Mouse (Mus musculus) hindlimb bud, embryonic 11.5 days (tissue): ENCODE results near the gene Tgfbr3.
A peak's percentile ranks its signal among the peaks of the same experiment; 100 is the strongest.

Experiments
- DNase-seq: peaks from one replicate; pipeline ENCODE4 v3.0.0-alpha.2; 2012; ENCODE audit warnings: low read depth, low spot score; ENCODE audit errors: extremely low spot score

Gene Tgfbr3

DNA sequence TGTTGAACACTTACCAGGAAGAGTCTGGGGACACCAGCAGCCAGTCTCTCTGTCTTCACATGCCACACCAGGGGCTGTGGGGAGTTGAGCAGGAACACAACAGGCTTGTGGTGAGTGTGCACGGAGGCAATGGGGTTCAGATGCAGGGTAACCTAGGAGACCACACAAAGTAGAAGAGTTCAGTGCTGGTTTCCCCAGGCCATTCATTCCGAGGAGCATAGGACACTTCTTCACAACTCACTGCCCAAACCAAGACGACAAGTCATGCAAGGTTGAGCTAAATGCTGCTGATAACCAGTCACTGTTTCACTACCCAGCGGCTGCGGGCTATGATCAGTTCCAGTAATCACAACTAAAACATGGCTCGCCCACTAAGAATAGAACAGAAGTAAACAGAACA, 111.6 kb downstream of the Tgfbr3 start:
- no peak for DNase-seq

DNA sequence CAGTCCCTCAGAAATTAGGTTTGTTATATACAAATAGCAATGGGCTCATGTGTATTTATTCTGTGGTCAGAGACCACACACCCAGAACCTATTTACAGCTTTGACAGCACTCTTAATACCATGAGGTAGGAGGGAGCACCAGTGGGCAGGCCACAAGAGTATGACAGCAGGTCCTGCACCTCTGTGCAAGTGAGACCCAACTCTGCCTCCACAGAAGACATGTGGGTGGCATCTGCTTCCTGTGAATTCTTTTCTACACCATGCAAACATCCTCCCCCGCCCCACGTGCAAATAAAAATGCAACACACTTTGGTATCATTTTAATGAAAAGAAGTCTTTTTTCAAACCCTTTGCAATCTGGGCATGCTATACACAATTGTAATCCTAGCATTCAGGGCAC, 112.2 kb downstream of the Tgfbr3 start:
- no peak for DNase-seq

DNA sequence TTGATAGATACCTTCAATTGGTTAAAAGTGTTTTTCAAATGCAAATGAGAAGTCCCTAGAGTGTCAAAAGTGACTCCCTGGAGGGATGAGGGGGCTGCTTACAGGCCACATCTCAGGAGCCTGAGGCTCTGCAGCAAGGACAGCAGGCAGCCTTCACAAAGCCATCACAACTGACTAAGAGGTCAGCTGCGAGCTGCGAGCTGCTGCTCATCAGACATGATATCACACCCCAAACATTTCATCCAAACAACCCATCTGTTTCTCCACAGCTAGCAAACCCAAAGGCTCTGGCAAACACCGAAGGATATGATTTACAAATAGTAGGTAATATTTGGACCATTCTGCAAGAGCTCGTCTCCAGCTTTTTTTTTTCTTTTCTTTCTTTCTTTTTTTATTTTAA, 112.6 kb downstream of the Tgfbr3 start:
- no peak for DNase-seq

DNA sequence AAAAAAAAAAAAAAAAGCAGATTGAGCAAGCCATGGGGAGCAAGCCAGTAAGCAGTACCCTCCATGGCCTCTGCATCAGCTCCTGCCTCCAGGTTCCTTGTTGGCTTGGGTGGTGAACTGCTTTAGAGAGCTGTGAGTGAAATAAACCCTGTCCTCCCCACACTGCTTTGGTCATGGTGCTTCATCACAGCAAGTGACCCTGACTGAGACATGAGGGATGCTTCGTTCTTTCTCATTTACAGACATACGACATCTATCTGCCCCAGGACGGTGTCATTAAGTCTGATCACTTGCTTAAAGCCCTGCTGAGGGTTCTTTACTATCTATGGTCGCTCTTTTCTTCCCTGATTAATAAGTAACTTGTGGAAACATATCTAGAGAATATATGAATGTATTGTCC, 113.2 kb downstream of the Tgfbr3 start:
- no peak for DNase-seq

DNA sequence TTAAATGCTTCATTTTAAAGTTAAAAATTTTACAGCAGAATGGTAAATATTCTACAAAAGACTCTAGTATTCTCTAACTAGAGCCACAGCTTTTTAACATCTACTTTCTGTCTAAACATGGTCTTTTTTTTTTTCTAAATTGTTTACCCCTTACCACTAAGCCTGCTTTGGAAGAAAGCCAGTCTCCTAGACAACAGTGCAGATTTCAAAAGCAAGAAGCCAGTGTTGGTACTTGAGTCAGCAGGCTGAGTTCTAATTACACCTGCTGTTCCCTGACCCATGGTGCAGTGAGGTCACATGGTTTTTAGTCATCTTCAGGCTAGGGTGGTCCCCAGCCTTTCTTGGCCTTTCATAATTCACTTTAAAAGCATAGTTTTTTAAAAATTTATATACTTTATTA, 115.2 kb downstream of the Tgfbr3 start:
- no peak for DNase-seq

DNA sequence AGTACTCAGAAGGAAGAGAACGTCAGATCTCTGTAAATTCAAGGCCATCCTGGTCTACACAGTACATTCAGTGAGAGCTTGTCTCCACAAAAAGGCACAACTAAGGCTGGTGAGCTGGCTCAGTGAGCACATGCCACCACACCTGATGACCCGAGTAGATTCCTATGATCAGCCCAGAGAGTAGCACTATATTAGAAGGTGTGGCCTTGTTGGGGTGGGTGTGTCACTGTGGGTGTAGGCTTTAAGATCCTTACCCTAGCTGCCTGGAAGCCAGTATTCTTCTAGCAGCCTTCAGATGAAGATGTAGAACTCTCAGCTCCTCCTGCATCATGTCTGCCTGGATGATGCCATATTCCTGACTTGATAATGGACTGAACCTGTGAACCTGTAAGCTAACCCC, 115.9 kb downstream of the Tgfbr3 start:
- DNase-seq, result no peak

DNA sequence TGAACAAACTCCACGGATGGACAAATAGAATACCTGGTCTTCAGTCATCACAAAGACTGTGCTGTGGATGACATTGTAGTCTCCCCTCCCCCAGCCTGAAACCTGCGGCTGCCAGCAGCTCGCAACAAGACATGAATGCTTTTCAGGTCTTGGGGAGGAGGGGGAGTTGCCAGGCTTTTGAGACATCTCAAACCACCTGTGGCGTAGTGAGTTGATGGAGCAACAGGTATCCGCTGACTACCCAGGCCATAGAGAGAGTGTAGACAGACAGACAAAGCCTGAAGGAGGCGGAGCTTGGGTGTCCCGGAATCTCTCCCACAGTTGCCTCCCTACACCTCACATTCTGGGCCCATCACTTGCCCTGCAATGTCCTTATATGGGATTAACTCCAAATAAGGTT, 117.6 kb downstream of the Tgfbr3 start:
- no peak for DNase-seq

DNA sequence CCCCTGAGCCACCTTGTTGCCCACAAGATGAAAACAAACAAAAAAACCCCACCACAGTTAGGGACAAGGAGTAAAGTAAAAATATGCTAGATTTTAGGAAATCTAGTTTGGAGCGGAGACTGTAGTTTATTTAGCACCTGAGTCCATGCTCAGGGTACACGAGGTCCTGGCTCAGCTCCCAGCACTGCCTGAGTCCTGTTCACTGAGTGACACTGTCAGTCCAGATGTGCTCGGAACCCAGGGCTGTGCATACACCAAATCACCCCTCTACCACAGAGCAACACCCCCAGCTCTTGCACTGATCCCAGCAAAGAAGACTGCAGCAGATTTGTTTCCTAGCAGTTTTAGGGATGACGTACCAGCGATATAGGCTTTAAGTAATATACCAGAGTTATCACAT, 119.6 kb downstream of the Tgfbr3 start:
- DNase-seq, result no peak

DNA sequence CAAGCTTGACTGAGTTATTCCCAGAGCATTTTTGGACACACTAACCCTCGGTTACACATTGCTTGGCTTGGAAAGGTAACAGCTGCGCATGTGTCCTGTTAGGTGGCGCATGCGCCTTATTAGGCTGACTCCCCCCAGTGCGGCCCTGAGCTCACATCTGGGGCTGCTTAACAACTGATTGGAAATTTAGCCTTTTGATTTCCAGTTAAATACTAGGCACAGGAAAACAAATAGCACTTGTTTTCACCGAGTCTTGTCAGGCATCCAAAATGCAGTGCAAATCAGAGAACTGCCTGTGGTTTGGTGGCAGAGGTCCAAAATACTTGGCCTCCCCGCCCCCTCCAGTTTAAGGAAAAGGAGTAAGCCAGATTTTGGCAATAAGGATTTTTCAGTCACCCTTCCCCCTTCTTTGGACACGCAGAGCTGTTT, 121.5 kb downstream of the Tgfbr3 start:
- DNase-seq, result peak; percentile 42

DNA sequence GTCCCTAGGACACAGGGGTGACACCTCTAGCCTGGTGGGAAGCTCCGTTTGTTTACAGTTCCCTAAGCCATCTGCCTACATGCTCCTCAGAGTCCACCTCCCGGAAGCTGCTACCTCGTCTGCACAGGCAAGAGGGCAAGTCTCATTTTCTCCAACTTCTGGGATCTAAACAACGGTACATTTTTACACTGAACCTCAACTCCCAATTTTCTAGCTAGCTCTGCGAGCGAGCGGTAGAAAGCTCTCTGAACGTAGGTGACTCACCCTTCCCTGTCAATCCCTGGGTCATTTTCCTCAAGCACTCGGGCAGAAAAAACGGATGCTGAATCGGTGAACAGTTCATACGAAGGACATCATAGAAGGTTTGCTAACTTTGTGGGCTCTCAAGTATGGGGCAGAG, 122.1 kb downstream of the Tgfbr3 start:
- DNase-seq, result no peak

DNA sequence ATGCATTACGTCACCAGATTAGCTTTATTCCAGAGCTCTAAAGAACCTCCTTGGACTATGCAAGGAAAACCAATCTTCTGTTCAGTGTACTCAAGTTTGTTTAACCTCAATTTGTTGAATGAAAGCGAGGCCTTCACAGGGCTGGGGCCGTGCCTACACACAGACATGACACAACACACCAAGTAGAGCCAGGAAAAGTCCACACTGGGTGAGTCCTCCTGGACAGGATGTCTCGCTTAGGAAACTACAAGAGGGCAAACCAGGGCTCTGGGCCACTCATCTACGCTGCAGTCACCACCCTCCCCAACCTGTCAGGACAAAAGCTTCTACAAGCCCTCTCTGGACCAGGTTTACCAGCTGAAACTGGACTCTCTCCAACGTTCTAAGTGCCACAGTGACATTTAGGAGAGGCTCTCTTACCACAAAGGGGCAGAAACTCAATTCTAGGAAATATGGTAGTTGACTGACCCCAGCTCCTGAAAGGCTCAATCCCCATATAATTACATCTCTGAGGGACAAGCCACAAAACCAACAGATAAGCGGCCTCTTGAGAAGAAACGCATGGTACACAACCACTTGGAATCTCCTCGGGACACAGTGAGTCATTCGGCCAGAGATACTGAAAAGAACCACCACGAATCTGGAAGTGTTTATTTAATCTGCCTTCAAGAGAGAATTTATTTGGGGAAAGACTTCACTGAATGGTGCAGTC, 122.6 kb downstream of the Tgfbr3 start:
- no peak for DNase-seq

DNA sequence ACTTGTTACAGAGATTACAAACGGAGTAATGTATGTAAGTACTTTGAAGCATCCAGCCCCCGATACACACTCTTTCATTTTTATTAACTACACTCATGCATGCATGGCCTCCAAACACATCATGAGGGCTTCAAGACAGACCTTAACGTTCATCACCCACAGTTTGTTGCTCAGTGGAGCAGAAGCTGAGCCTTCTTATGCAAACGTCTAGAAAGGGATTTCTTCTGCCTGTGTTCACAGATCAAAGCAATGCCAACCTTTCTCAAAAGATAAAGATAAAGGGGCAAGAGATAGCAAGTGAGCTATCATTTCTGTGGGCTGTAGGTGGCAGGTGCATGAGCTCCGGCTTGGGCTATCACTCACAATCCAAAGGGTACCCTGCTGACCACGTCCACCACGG, 123.7 kb downstream of the Tgfbr3 start:
- no peak for DNase-seq

DNA sequence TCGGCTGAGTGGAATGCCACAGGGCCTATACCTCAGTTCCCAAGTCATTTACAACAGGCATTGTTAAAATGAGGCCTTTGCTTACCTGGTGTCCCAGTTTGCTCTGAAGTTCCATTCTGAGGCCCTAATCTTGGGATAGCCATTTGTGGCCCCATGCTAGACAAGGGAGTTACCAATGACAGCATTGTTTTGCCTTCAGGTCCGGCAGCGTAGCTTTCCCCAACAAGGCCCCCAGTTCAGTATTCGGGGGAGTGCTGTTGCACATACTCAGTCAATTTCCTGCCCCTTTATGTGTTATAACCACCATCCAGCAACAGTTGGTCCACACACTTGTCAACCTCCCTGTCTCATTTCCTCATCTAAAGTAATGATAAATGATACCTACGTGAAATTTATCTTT, 124.2 kb downstream of the Tgfbr3 start:
- no peak for DNase-seq

DNA sequence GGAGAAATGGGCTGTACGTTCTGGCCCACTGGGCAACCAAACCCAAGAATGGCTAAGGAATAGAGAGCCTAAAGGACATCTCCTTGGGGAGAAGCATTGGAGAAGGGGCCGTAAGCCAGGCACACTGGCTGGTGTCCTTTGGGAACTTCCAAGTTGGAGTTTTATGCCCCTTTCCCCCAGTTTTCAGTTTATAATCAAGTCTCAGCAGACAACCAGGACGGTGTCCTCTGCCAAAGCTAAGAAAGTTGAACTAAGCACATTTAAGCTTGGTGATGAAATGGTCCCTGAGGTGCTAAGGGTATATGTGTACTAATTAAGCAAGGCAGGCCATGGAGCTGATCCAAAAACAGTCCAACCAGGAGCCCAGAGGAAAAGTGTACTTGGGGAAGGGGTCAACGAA, 124.6 kb downstream of the Tgfbr3 start:
- no peak for DNase-seq

DNA sequence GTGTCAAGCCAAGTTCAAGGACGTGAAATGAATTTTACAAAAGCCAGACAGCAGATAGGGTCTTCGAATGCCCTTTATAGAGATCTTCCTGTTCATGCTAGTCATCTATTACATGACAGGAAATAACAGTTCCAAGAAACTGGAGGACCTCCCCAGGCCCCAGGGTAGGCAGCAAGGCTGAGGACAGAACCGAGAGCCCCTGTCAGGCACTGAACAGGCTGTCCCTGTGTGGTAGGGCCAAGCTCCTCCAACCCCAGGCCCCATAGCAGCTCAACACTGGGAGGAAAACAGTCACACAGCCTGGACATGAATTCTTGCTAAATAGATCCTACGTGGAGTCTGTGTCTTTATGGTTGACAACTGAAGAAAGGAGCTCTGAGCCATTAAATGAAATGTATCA, 125.3 kb downstream of the Tgfbr3 start:
- DNase-seq, result no peak

DNA sequence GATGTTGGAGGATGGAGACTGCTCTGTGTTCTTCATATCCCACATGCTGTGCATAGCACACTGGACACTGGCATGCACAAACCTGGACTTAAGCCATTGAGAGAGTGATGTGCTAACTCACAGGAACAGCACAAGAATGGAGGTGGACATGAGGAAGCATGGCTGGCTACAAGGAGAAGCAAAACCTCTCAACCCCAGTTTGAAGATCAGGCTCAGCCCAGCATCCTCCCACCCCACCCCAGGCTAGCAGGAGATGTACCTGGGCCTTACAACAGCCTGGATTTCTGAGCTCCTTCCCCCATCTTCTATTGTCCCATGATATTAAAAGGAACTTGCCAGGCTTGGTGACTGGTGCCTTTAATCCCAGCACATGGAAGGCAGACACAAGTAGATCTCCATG, 126.1 kb downstream of the Tgfbr3 start:
- DNase-seq, result no peak

DNA sequence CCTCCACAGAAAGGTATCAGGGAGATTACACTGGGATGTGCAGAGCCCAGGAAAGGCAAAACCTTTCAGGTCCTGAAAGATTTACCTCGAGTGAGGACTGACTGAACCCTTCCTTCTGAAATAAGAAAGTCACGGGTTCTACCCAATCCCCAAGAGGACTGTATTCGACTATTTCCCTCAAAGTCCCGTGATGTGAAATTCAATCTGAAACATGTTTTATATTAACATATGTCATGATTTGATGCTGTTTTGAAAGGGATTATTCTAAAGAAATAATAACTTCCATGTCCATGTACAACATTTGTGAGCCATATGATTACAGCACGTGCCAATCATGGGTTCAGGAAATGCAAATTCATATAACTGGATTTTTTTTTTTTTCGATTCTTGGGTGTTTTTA, 126.6 kb downstream of the Tgfbr3 start:
- DNase-seq, result no peak

DNA sequence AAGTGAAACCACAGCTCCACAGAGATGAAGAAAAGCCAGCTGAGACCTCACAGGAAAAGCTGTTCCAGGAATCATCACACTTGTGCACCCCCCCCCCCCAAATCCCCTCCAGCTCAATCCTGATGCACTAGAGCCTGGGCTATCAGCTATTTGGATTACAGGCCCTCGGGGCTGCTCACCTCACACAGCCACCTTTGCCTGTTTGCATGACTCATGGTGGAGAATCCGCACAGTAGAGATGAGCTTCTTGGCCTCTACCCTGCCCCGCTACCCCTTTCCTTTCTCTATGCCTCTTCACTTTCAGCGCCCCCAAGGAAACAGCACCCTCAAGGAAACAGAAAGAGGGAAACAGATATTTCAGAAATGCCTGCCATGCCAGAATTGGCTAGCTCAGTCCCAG, 127.1 kb downstream of the Tgfbr3 start:
- no peak for DNase-seq

DNA sequence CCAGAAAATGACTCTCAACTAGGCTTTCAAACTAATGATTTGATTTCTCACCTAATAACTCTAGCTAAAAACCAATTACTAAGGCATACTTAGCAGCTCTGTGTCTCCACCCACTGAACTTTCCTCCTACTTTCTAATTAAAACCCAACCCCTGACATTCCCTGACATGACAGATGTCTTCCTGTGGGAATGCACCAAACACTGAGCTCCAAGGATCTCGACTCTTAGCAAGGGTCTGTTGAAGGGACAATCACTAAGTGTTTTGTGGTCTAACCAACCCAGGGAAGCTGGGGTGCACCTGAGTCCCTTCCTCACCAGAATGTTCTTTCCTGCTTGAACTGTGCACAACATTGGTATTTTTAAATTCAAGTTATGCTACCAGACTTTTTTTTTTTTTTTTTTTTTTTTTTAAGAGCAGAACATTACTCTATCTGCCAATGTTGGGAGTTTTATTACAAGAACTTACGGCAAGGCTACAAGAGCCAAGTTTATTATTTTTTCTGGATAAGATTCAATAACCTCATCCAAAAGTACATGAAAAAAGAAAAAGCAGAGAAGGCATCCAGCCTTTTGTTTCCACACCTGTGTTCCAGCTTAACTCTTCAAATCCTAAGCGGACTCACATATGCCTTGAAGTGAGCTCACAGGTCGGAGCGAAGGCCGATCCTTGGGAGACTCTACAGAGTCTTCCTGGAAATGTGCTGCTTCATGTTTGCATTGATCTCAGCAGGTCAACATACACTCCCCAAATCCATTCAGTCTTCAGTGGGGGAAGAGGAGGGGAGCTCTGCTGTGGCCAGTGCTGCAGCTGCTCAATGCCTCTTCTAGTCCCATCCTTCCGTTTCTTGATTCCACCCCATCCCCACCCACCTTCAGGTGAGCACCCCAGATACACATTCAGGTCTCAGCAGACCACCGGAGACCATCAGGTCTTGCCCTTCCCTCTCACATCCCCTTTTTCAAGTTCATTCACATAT, 129.2 kb downstream of the Tgfbr3 start:
- DNase-seq, result no peak

DNA sequence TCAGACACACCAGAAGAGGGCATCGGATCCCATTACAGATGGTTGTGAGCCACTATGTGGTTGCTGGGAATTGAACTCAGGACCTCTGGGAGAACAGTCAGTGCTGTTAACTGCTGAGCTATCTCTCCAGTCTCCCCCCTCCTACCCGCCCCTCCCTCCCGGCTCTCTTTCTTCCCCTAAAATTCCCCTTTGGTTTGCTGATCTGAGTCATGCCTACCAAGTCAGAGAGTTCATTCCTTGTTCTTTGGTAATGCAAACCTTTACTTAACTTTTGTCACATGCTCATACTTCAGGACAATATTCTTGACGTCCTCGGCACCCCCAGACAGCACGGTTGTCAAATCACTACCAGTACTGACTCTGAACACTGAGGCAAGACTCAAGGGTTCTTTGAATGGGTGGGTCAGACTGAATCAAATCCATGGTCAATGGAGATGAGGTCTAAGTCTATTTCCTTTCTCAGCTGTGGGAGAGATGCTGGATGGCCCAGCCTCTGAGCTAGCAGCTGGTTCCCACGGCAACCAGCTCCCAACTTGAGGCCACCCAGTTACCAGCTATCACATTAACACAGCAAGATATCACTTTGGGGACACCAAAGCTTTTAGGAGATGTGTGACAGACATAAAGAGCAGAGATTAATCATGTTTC, 130.8 kb downstream of the Tgfbr3 start:
- DNase-seq, result no peak

DNA sequence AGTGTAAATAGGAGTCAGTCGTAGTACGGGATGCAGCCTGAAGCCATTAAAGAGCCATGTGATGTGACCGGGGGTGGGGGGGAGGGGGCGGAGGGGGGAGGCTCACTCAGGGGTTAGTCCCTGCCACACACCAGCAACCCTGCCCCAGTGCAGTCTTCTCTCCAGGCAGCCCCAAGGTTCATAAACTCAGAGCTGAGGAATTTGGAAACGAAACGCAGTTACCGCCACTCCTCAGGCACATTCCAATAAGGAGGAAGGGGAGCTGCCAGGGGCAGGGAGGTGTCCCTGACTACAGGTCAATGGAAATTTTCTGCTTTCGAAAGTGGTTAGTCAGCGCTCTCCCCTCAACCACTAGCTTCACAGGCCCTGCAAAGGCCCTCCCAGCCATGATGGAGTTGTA, 132.0 kb downstream of the Tgfbr3 start:
- DNase-seq, result no peak

DNA sequence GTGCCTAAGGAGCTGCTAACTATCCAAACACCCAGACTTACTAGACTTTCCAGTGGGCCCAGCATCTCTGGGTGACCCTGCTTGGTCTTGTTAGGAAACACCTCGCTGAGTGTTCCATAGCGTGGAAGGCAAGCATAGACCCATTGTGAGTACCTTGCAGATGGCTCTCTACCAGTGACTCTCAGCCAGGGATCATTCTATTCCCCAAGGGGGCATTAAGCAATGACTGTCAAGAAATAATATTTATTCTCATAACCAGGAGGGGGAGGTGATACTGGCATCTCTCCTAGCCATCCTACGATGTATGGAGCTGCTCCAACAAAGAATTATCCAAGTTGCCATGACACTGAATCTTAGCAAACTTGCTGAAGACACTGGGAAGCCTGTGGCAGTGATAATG, 133.3 kb downstream of the Tgfbr3 start:
- DNase-seq, result no peak
